Mouse (Mus musculus): ENCODE data around the gene Ganab. TPM values are rescaled to one million over a fixed set of nuclear protein-coding genes. Genes with fewer than 3 reads are reported as not detected.

Ganab gene
- polyA plus RNA-seq, 1 experiment from 2014 or later: 56.7 TPM

DNA sequence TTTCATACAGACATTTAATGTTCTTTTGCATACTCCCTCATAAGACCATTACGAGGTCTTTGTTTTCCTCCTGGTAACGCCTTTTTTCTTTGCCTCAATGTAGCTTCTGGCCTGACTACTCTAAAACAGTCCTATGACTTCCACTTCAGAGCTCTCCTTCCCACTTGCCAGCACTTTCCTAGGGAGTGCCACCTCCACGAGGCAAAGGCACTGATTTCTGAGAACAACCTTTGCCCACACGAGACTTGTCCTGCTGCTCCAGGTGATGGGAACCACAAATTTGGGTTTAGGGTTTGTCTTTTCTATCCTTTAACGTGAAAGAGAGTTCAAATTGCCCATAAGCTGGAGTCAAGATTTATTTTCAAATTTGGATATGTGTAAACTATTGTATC, 68.3 kb downstream of the Ganab start:
- Histone ChIP-seq H3K27ac (ENCODE audit: low read length) (peak overlapping the region; percentile 96), H3K4me2 (ENCODE audit: low read depth, low read length) (peak overlapping the region; percentile 88), H3K4me3 (ENCODE audit: low read length) (peak overlapping the region; percentile 74), H3K27me3 (ENCODE audit: control insufficient read depth, insufficient read depth, low read length) (no peaks in the 10 kb centered on the region), H3K9ac (ENCODE audit: low read length) (peak overlapping the region; percentile 85), H3K36me3 (ENCODE audit: control insufficient read depth, insufficient read depth) (peaks cover 56% of the 10 kb centered on the region), H3K9me3 (replicated peaks; ENCODE audit: control insufficient read depth, low read length) (no peaks in the 10 kb centered on the region), H3K4me1 (ENCODE audit: control insufficient read depth, insufficient read depth, low read length) (peaks cover 21% of the 10 kb centered on the region)
- 28% methylated on average over 5 of the region's 5 CpGs for WGBS
- ATAC-seq (replicated peaks; ENCODE audit: extremely low read depth, insufficient read depth, low FRiP score): no peak

Small RNA genes within 50 kb of the gene (microRNA-seq; reads per million reads assigned to microRNA genes)
- gene Mir5136: not detected

Other genes with a start within 250 kb of the Ganab start
- 0.09 TPM in 2 replicates for gene Chrm1, start 234.3 kb upstream of the Ganab start, polyA plus RNA-seq (2015; fragmentation: Nextera tagmentation; extraction: Ambion mirVana)
- gene Slc3a2, start 174.7 kb upstream of the Ganab start, polyA plus RNA-seq (2015; fragmentation: Nextera tagmentation; extraction: Ambion mirVana): 66.4 and 68.8 TPM in 2 replicates
- 53.5 and 54.9 TPM in 2 replicates for gene Wdr74, start 162.2 kb upstream of the Ganab start, polyA plus RNA-seq (2015; fragmentation: Nextera tagmentation; extraction: Ambion mirVana)
- 0.63 and 0.74 TPM in 2 replicates for gene 1700092M07Rik, start 157.4 kb upstream of the Ganab start, polyA plus RNA-seq (2015; fragmentation: Nextera tagmentation; extraction: Ambion mirVana)
- gene Stx5a, start 156.7 kb upstream of the Ganab start, polyA plus RNA-seq (2015; fragmentation: Nextera tagmentation; extraction: Ambion mirVana): 91.5 and 91.7 TPM in 2 replicates
- 134 and 145 TPM in 2 replicates for gene Nxf1, start 141.0 kb upstream of the Ganab start, polyA plus RNA-seq (2015; fragmentation: Nextera tagmentation; extraction: Ambion mirVana)
- 138 and 158 TPM in 2 replicates for gene Tmem223, start 127.1 kb upstream of the Ganab start, polyA plus RNA-seq (2015; fragmentation: Nextera tagmentation; extraction: Ambion mirVana)
- gene Tmem179b, start 123.6 kb upstream of the Ganab start, polyA plus RNA-seq (2015; fragmentation: Nextera tagmentation; extraction: Ambion mirVana): 57.1 and 60.9 TPM in 2 replicates
- gene Taf6l, start 111.7 kb upstream of the Ganab start, polyA plus RNA-seq (2015; fragmentation: Nextera tagmentation; extraction: Ambion mirVana): 17.4 and 19.3 TPM in 2 replicates
- gene Polr2g, start 99.5 kb upstream of the Ganab start, polyA plus RNA-seq (2015; fragmentation: Nextera tagmentation; extraction: Ambion mirVana): 126 and 128 TPM in 2 replicates
- gene Zbtb3, start 95.5 kb upstream of the Ganab start, polyA plus RNA-seq (2015; fragmentation: Nextera tagmentation; extraction: Ambion mirVana): 3.5 and 4.3 TPM in 2 replicates
- gene Ttc9c, start 78.7 kb upstream of the Ganab start, polyA plus RNA-seq (2015; fragmentation: Nextera tagmentation; extraction: Ambion mirVana): 35.5 and 37.7 TPM in 2 replicates
- 3.2 and 3.3 TPM in 2 replicates for gene Hnrnpul2, start 78.1 kb upstream of the Ganab start, polyA plus RNA-seq (2015; fragmentation: Nextera tagmentation; extraction: Ambion mirVana)
- gene AC129217.1, start 68.3 kb upstream of the Ganab start, polyA plus RNA-seq (2015; fragmentation: Nextera tagmentation; extraction: Ambion mirVana): not detected in 2 replicates
- 43.9 and 44.3 TPM in 2 replicates for gene Bscl2, start 60.6 kb upstream of the Ganab start, polyA plus RNA-seq (2015; fragmentation: Nextera tagmentation; extraction: Ambion mirVana)
- 1.2 and 1.4 TPM in 2 replicates for gene Gng3, start 58.9 kb upstream of the Ganab start, polyA plus RNA-seq (2015; fragmentation: Nextera tagmentation; extraction: Ambion mirVana)
- 1.9 and 2.8 TPM in 2 replicates for gene Lrrn4cl, start 47.3 kb upstream of the Ganab start, polyA plus RNA-seq (2015; fragmentation: Nextera tagmentation; extraction: Ambion mirVana)
- 130 and 133 TPM in 2 replicates for gene Ubxn1, start 26.6 kb upstream of the Ganab start, polyA plus RNA-seq (2015; fragmentation: Nextera tagmentation; extraction: Ambion mirVana)
- gene Uqcc3, start 17.1 kb upstream of the Ganab start, polyA plus RNA-seq (2015; fragmentation: Nextera tagmentation; extraction: Ambion mirVana): 62.7 and 64.0 TPM in 2 replicates
- gene Lbhd1, start 14.3 kb upstream of the Ganab start, polyA plus RNA-seq (2015; fragmentation: Nextera tagmentation; extraction: Ambion mirVana): 25.2 and 42.5 TPM in 2 replicates
- gene Gm49403, start 14.1 kb upstream of the Ganab start, polyA plus RNA-seq (2015; fragmentation: Nextera tagmentation; extraction: Ambion mirVana): not detected in 2 replicates
- gene 1810009A15Rik, start 9.2 kb upstream of the Ganab start, polyA plus RNA-seq (2015; fragmentation: Nextera tagmentation; extraction: Ambion mirVana): 39.7 and 54.5 TPM in 2 replicates
- not detected in 2 replicates for gene Gm49416, start 9.1 kb upstream of the Ganab start, polyA plus RNA-seq (2015; fragmentation: Nextera tagmentation; extraction: Ambion mirVana)
- 24.8 and 27.6 TPM in 2 replicates for gene Ints5, start 5.1 kb upstream of the Ganab start, polyA plus RNA-seq (2015; fragmentation: Nextera tagmentation; extraction: Ambion mirVana)
- 32.7 and 38.0 TPM in 2 replicates for gene B3gat3, start 22.3 kb downstream of the Ganab start, polyA plus RNA-seq (2015; fragmentation: Nextera tagmentation; extraction: Ambion mirVana)
- 2.2 and 2.4 TPM in 2 replicates for gene Rom1, start 31.3 kb downstream of the Ganab start, polyA plus RNA-seq (2015; fragmentation: Nextera tagmentation; extraction: Ambion mirVana)
- gene Eml3, start 31.5 kb downstream of the Ganab start, polyA plus RNA-seq (2015; fragmentation: Nextera tagmentation; extraction: Ambion mirVana): 16.0 and 17.2 TPM in 2 replicates
- gene Mta2, start 43.8 kb downstream of the Ganab start, polyA plus RNA-seq (2015; fragmentation: Nextera tagmentation; extraction: Ambion mirVana): 92.1 and 96.0 TPM in 2 replicates
- 17.5 and 18.4 TPM in 2 replicates for gene Tut1, start 55.8 kb downstream of the Ganab start, polyA plus RNA-seq (2015; fragmentation: Nextera tagmentation; extraction: Ambion mirVana)
- gene Eef1g, start 69.0 kb downstream of the Ganab start, polyA plus RNA-seq (2015; fragmentation: Nextera tagmentation; extraction: Ambion mirVana): 239 and 240 TPM in 2 replicates
- 28.7 and 36.5 TPM in 2 replicates for gene Ahnak, start 91.2 kb downstream of the Ganab start, polyA plus RNA-seq (2015; fragmentation: Nextera tagmentation; extraction: Ambion mirVana)
- 0.91 and 1.8 TPM in 2 replicates for gene Scgb1a1, start 189.9 kb downstream of the Ganab start, polyA plus RNA-seq (2015; fragmentation: Nextera tagmentation; extraction: Ambion mirVana)
- gene Asrgl1, start 237.6 kb downstream of the Ganab start, polyA plus RNA-seq (2015; fragmentation: Nextera tagmentation; extraction: Ambion mirVana): 18.9 and 21.6 TPM in 2 replicates